Mouse (Mus musculus) T-cell, adult 2 months (primary cell): Measurements from ENCODE around the gene Sirt5.

Experiments used
- DNase-seq: peaks from one replicate; pipeline ENCODE4 v3.0.0; 2022; ENCODE audit warnings: low spot score

The Sirt5 gene

GRCm38 (mm10) chr13:43364985-43365824 lies at the start of gene Sirt5:
Sirt5 (plus strand) TSS chr13:43365496.
- DNase-seq = peak; percentile 91

GRCm38 (mm10) chr13:43317411-43317810 lies 47.9 kb upstream of the Sirt5 start:
- DNase-seq = no peak

GRCm38 (mm10) chr13:43319396-43319795 lies 45.9 kb upstream of the Sirt5 start:
- no peak for DNase-seq

- DNase-seq = no peak
Measured at GRCm38 (mm10) chr13:43321492-43321891, 43.8 kb upstream of the Sirt5 start.

GRCm38 (mm10) chr13:43325427-43325826 lies 39.9 kb upstream of the Sirt5 start:
- no peak for DNase-seq

GRCm38 (mm10) chr13:43331721-43332444 lies 33.4 kb upstream of the Sirt5 start:
- DNase-seq = no peak

- peak; percentile 12 for DNase-seq
Measured at GRCm38 (mm10) chr13:43332591-43332990, 32.7 kb upstream of the Sirt5 start.

GRCm38 (mm10) chr13:43336425-43337221 lies 28.7 kb upstream of the Sirt5 start:
- DNase-seq = no peak

- no peak for DNase-seq
Measured at GRCm38 (mm10) chr13:43338001-43338400, 27.3 kb upstream of the Sirt5 start.

GRCm38 (mm10) chr13:43338632-43339031 lies 26.7 kb upstream of the Sirt5 start:
- DNase-seq = no peak

- DNase-seq = no peak
Measured at GRCm38 (mm10) chr13:43346825-43347224, 18.5 kb upstream of the Sirt5 start.

GRCm38 (mm10) chr13:43349376-43349775 lies 15.9 kb upstream of the Sirt5 start:
- DNase-seq = no peak

- DNase-seq = no peak
Measured at GRCm38 (mm10) chr13:43350489-43351169, 14.7 kb upstream of the Sirt5 start.

- no peak for DNase-seq
Measured at GRCm38 (mm10) chr13:43353356-43353755, 11.9 kb upstream of the Sirt5 start.

GRCm38 (mm10) chr13:43354362-43354761 lies 10.9 kb upstream of the Sirt5 start:
- no peak for DNase-seq

- no peak for DNase-seq
Measured at GRCm38 (mm10) chr13:43356346-43357125, 8.8 kb upstream of the Sirt5 start.

- no peak for DNase-seq
Measured at GRCm38 (mm10) chr13:43360534-43360933, 4.8 kb upstream of the Sirt5 start.

GRCm38 (mm10) chr13:43362353-43362752 lies 2.9 kb upstream of the Sirt5 start:
- no peak for DNase-seq

GRCm38 (mm10) chr13:43365825-43366184 lies 509 bp downstream of the Sirt5 start:
- no peak for DNase-seq

GRCm38 (mm10) chr13:43370063-43370462 lies 4.8 kb downstream of the Sirt5 start:
- DNase-seq = no peak

GRCm38 (mm10) chr13:43372892-43373291 lies 7.6 kb downstream of the Sirt5 start:
- no peak for DNase-seq
